Mouse (Mus musculus): ENCODE measurements around the gene 1810049J17Rik. TPM values are rescaled to one million over a fixed set of nuclear protein-coding genes. Genes with fewer than 3 reads are reported as not detected.
A peak's percentile ranks its signal among the peaks of the same experiment; 100 is the strongest.

1810049J17Rik gene
- polyA plus RNA-seq, 1 experiment from 2014 or later: 1.5 TPM

DNA sequence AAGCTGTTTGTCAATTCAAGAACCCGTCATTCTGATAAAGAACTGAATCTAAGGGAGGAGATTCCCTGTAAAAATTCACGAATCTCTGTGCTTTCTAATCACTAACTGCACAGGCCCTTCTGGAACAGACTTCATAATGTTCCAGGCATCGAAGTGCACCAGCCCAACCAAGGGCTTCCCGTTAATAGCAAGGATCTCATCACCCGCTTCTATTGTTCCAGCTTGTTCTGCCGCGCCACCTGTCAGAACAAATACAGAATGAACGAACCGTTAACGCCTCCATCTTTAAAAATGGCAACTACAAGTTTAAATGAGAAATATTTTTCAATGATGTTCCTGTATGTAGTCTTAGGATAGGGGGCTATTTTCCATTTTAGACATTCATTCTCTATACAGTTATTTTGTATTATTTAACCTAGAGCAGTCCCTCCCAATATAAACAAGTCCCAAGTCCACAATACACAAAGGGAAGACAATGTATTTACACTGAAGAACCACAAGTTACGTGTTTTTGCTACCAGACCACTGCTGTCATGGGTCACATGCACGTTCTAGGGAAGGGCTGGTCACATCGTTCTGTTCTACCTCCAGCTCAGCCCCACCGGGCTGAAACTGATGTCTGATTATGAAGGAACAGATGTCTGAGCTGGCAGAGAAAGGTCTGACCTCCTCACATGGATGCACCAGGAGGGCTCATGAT is 40.5 kb upstream of the 1810049J17Rik start:
- no peak for ATAC-seq (ENCODE audit: low FRiP score, low read depth)
- Histone ChIP-seq H3K27me3 (replicated peaks) (no peaks in the 10 kb centered on the region), H3K9me3 (no peaks in the 10 kb centered on the region), H3K4me2 (replicated peaks) (no peak overlapping the region), H3K4me1 (peaks cover 13% of the 10 kb centered on the region), H3K4me3 (no peak overlapping the region), H3K36me3 (no peaks in the 10 kb centered on the region), H3K9ac (no peak overlapping the region), H3K27ac (no peak overlapping the region)
- WGBS: 89% methylated on average over 14 of the region's 14 CpGs

GRCm38 (mm10) chr15:12360519-12361212 is 39.0 kb upstream of the 1810049J17Rik start:
- no peaks in the 10 kb centered on the region for H3K27me3 ChIP-seq (replicated peaks)

DNA sequence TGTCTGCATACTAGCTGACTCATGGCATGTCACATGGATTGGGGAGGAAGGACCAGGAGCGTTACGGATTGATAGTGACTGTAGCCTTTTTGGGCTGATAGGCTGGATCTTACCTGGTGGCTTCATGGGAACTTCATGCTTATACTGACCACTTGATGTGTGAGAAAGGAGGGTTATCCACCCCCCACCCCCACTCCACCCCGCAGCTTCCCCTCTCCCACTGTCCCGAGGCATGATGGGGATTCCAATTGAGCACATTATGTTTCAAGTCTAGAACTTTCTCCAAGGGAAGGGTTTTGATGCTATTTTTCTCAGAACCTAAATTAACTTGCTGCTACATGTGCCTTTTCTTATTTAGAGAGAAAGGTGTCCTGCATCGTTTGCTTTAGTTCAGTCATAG is 36.7 kb upstream of the 1810049J17Rik start:
- Histone ChIP-seq H3K27ac (no peak overlapping the region), H3K9me3 (no peaks in the 10 kb centered on the region), H3K4me2 (replicated peaks) (no peak overlapping the region), H3K9ac (no peak overlapping the region), H3K4me1 (no peaks in the 10 kb centered on the region), H3K27me3 (replicated peaks) (no peaks in the 10 kb centered on the region), H3K4me3 (no peak overlapping the region), H3K36me3 (peaks cover 13% of the 10 kb centered on the region)
- ATAC-seq (ENCODE audit: low FRiP score, low read depth): no peak
- 95% methylated on average over 5 of the region's 5 CpGs for WGBS

More at GRCm38 (mm10) chr15:12360519-12361212, 39.0 kb upstream of the 1810049J17Rik start:
- Histone ChIP-seq H3K27ac (no peak overlapping the region), H3K9ac (no peak overlapping the region), H3K9me3 (no peaks in the 10 kb centered on the region), H3K36me3 (peaks cover 5% of the 10 kb centered on the region; the same call in 1 of the 2 replicates), H3K4me3 (no peak overlapping the region), H3K4me2 (replicated peaks) (no peak overlapping the region), H3K4me1 (peaks cover 2% of the 10 kb centered on the region)
- WGBS: 86% methylated on average over 19 of the region's 19 CpGs
- peak; percentile 19; the same call in 1 of the 2 replicates for ATAC-seq (ENCODE audit: low FRiP score, low read depth)

DNA sequence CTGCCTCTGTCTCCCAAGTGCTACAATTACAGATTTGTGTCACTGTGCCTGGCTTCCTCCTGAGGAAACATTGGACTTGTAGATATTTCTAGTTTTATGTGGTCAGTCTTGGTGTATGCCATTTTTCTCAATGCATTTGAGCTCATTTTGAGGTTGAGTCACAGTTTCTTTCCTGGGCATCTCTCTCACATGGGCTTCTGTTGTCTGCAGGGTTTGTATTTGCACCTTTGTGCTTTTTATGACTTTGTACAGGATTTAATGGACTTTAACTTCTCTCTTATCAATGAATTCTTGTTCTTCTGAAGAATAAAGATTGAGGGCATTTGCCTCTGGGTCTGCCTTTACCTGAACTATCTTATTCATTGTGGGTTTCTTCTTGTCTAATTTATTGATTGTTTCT is 35.8 kb upstream of the 1810049J17Rik start:
- Histone ChIP-seq H3K36me3 (peaks cover 22% of the 10 kb centered on the region), H3K9me3 (no peaks in the 10 kb centered on the region), H3K4me3 (no peak overlapping the region), H3K4me2 (replicated peaks) (no peak overlapping the region), H3K4me1 (no peaks in the 10 kb centered on the region), H3K27ac (no peak overlapping the region), H3K27me3 (replicated peaks) (no peaks in the 10 kb centered on the region), H3K9ac (no peak overlapping the region)
- no peak for ATAC-seq (ENCODE audit: low FRiP score, low read depth)

- Histone ChIP-seq H3K9me3 (no peaks in the 10 kb centered on the region), H3K9ac (no peak overlapping the region), H3K36me3 (peaks cover 33% of the 10 kb centered on the region), H3K4me1 (no peaks in the 10 kb centered on the region), H3K4me2 (replicated peaks) (no peak overlapping the region), H3K4me3 (no peak overlapping the region), H3K27ac (no peak overlapping the region), H3K27me3 (replicated peaks) (no peaks in the 10 kb centered on the region)
- WGBS: 85% methylated on average over 7 of the region's 7 CpGs
- ATAC-seq (ENCODE audit: low FRiP score, low read depth): no peak
These were observed 34.2 kb upstream of the 1810049J17Rik start for GRCm38 (mm10) chr15:12355907-12356306.

DNA sequence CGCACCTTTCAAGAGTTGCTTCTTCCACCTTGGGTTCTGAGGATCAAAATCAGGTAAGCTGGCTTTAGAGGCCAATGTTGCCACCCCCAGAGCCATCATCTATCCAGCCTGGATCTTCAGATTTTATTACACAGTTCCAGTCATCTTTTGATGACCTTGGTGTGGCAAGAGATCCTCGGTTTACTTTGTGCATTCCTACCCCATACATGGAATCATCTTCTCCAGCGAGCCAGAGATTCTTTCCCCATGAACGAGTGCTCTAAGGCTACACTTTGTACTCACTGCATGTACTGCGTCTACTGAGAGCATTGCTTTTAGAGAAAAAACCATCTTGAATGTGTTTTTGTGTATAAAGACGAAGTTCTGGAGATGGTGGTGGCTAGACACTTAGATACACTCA is 33.6 kb upstream of the 1810049J17Rik start:
- Histone ChIP-seq H3K36me3 (peaks cover 33% of the 10 kb centered on the region), H3K4me2 (replicated peaks) (no peak overlapping the region), H3K9me3 (no peaks in the 10 kb centered on the region), H3K9ac (no peak overlapping the region), H3K27me3 (replicated peaks) (no peaks in the 10 kb centered on the region), H3K4me3 (no peak overlapping the region), H3K27ac (no peak overlapping the region), H3K4me1 (no peaks in the 10 kb centered on the region)
- 95% methylated on average over 6 of the region's 6 CpGs for WGBS
- ATAC-seq (ENCODE audit: low FRiP score, low read depth): no peak

- Histone ChIP-seq H3K9ac (no peak overlapping the region), H3K4me3 (no peak overlapping the region), H3K4me2 (replicated peaks) (no peak overlapping the region), H3K9me3 (no peaks in the 10 kb centered on the region), H3K4me1 (no peaks in the 10 kb centered on the region), H3K27me3 (replicated peaks) (no peaks in the 10 kb centered on the region), H3K27ac (no peak overlapping the region), H3K36me3 (peaks cover 40% of the 10 kb centered on the region)
- WGBS: 97% methylated on average over 2 of the region's 2 CpGs
- no peak for ATAC-seq (ENCODE audit: low FRiP score, low read depth)
These were observed 32.6 kb upstream of the 1810049J17Rik start for GRCm38 (mm10) chr15:12354281-12354810.

DNA sequence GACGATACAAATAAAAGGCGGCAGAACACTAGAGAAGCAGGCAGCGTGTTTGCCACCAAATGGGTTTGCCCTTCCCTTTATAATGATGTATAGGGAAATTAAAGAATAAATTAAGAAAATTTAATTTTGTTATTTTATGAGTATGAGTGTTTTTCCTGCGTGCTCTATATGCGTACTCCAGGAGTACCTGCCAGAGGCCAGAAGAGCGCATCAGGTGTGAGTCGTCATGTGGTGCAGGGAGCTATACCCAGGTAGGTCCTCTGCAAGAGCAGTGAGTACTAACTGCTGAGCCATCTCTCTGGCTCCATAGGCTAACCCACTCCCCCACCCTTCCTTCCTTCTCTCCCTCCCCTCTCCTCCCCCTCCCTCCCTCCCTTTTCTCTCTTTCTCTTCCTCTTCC is 29.8 kb upstream of the 1810049J17Rik start:
- H3K27me3 ChIP-seq (replicated peaks): no peaks in the 10 kb centered on the region
- H3K9me3 ChIP-seq: no peaks in the 10 kb centered on the region
- no peak overlapping the region for H3K27ac ChIP-seq
- H3K4me1 ChIP-seq: no peaks in the 10 kb centered on the region
- H3K9ac ChIP-seq: no peak overlapping the region
- 96% methylated on average over 7 of the region's 7 CpGs for WGBS
- no peak overlapping the region for H3K4me3 ChIP-seq
- H3K36me3 ChIP-seq: peaks cover 46% of the 10 kb centered on the region
- no peak for ATAC-seq (ENCODE audit: low FRiP score, low read depth)
- H3K4me2 ChIP-seq (replicated peaks): no peak overlapping the region

DNA sequence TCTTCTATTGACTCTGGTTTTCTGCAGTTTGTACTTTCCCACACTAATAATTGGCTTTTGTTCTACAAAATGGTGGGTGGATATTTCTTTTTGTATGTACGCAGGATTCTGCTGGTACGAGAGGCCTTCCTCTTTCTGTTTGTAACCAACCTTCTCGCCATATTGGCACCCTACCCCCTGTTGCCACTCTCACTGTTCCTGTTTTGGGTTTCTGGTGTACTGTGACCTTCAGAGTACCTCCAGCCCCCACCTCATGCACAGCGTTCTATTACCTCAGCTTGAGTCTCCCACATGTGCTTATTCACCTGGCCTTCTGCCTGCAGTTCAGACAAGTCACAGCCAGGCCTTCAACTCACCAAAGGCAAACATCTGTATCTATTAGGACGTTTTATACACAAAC is 28.1 kb upstream of the 1810049J17Rik start:
- Histone ChIP-seq H3K9me3 (no peaks in the 10 kb centered on the region), H3K36me3 (peaks cover 44% of the 10 kb centered on the region), H3K9ac (no peak overlapping the region), H3K27ac (no peak overlapping the region), H3K4me2 (replicated peaks) (no peak overlapping the region), H3K4me1 (no peaks in the 10 kb centered on the region), H3K4me3 (no peak overlapping the region), H3K27me3 (replicated peaks) (no peaks in the 10 kb centered on the region)
- WGBS: 93% methylated on average over 5 of the region's 5 CpGs
- no peak for ATAC-seq (ENCODE audit: low FRiP score, low read depth)

DNA sequence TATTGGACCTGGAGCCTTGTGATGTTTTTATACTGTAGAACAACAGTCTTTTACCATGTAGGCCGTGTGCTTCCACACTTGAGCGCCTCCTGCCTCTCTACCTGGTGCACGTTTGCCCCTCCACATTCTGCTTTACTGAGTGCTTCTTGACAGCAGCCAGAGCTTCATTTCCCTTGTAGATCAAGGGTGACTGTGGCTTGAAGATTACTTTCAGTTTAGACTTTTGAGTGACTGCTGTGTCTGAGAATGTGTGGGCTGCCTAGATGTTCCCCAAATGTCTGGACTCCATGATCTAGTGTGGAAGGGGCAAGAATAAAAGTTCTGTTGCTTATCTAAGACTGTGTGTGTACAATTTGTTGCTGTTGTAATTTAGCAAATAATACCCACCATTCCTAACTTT is 27.3 kb upstream of the 1810049J17Rik start:
- no peaks in the 10 kb centered on the region for H3K9me3 ChIP-seq
- no peak overlapping the region for H3K4me3 ChIP-seq
- no peaks in the 10 kb centered on the region for H3K27me3 ChIP-seq (replicated peaks)
- WGBS: 91% methylated on average over 3 of the region's 3 CpGs
- H3K4me2 ChIP-seq (replicated peaks): no peak overlapping the region
- H3K9ac ChIP-seq: no peak overlapping the region
- H3K36me3 ChIP-seq: peaks cover 43% of the 10 kb centered on the region
- ATAC-seq (ENCODE audit: low FRiP score, low read depth): no peak
- no peaks in the 10 kb centered on the region for H3K4me1 ChIP-seq
- H3K27ac ChIP-seq: no peak overlapping the region

- Histone ChIP-seq H3K4me2 (replicated peaks) (no peak overlapping the region), H3K4me1 (no peaks in the 10 kb centered on the region), H3K9me3 (no peaks in the 10 kb centered on the region), H3K27me3 (replicated peaks) (no peaks in the 10 kb centered on the region), H3K4me3 (no peak overlapping the region), H3K36me3 (peaks cover 36% of the 10 kb centered on the region), H3K27ac (no peak overlapping the region), H3K9ac (no peak overlapping the region)
- no peak for ATAC-seq (ENCODE audit: low FRiP score, low read depth)
- WGBS: 95% methylated on average over 3 of the region's 3 CpGs
These were observed 25.2 kb upstream of the 1810049J17Rik start for GRCm38 (mm10) chr15:12346916-12347315.

GRCm38 (mm10) chr15:12341401-12341758 is 19.7 kb upstream of the 1810049J17Rik start:
- 27% methylated on average over 4 of the region's 4 CpGs for WGBS
- H3K9me3 ChIP-seq: no peaks in the 10 kb centered on the region
- H3K36me3 ChIP-seq: peaks cover 19% of the 10 kb centered on the region
- no peak overlapping the region for H3K27ac ChIP-seq
- H3K9ac ChIP-seq: no peak overlapping the region
- ATAC-seq (ENCODE audit: low FRiP score, low read depth): no peak
- peaks cover 9% of the 10 kb centered on the region for H3K4me1 ChIP-seq
- H3K4me2 ChIP-seq (replicated peaks): no peak overlapping the region
- no peaks in the 10 kb centered on the region for H3K27me3 ChIP-seq (replicated peaks)
- no peak overlapping the region for H3K4me3 ChIP-seq

Measured in neural tube, embryonic 12.5 days (tissue).